Mouse (Mus musculus) cortical plate, adult 2 months (tissue): ENCODE measurements around the gene Kcnn1.

Experiments
- CTCF ChIP-seq: fragments of 200-500 bp; IDR thresholded peaks from 2 replicates; pipeline ENCODE4 v1.5.1; 2011; ENCODE audit warnings: mild to moderate bottlenecking, control low read depth, low read length; ENCODE audit not compliant: insufficient read depth; ENCODE audit errors: extremely low read depth
- POLR2A ChIP-seq: fragments of 200-500 bp; IDR thresholded peaks from 2 replicates; pipeline ENCODE4 v1.6.1; 2011; ENCODE audit warnings: mild to moderate bottlenecking, low read length, control low read depth; ENCODE audit not compliant: insufficient read depth; ENCODE audit errors: extremely low read depth

GRCm38 (mm10) chr8:70850132-70850845 is 12.8 kb downstream of the Kcnn1 start:
- no peak for TF ChIP-seq CTCF
- no peak for TF ChIP-seq POLR2A
